ENCODE assay signal across 23 mouse cellular contexts in the genomic region with DNA sequence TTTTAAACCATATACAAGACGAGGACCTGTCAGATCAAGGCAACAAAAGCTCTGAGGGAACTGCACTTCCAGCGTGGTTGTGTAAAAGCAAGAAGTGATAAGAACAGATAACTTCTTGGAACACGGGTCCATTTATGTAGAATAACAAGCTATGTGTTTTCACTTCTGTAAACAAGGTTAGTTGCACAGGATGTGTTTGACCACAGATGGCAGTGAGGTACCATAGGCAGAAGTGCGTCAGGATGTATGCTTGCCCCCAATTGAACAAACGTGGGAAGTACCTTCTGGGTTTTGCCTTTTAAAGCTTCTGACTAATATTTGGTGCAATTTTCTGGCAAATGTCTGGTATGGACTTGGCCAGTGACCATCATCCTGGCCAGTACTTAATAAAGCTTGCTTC. TPM values are rescaled to one million over a fixed set of nuclear protein-coding genes. Genes with fewer than 3 reads are reported as not detected.
"Had no signal": no experiment of that assay in that cellular context is flagged by ENCODE, and none has a peak within 500 bp of the region (broad histone marks: within the 10 kb centered on the region; RNA-seq: fewer than 3 reads in every experiment).

No protein-coding gene starts in this region.

- H3K4me1 ChIP-seq: limb, embryonic 13.5 days had no signal

- DNase-seq: kidney, adult 9 months; kidney, postnatal 36 days; left cerebral cortex, postnatal 4 days; lung, adult 18-20 months; midbrain, embryonic 14.5 days; retina, postnatal 1 day; thymus, postnatal 4 days had no signal

- H3K4me3 ChIP-seq: limb, embryonic 13.5 days; midbrain, embryonic 10.5 days; myocyte; neural tube, embryonic 15.5 days had no signal

- H3K27ac ChIP-seq: kidney, postnatal 0 days; limb, embryonic 13.5 days; liver, embryonic 14.5 days; midbrain, embryonic 10.5 days; neural tube, embryonic 15.5 days had no signal

- H3K9me3 ChIP-seq: limb, embryonic 13.5 days; midbrain, embryonic 10.5 days; neural tube, embryonic 15.5 days had no signal

- H3K36me3 ChIP-seq: limb, embryonic 13.5 days; midbrain, embryonic 10.5 days; neural tube, embryonic 15.5 days had no signal

- H3K9ac ChIP-seq: limb, embryonic 13.5 days; liver, embryonic 14.5 days; neural tube, embryonic 15.5 days had no signal

- H3K27me3 ChIP-seq: limb, embryonic 13.5 days; neural tube, embryonic 15.5 days had no signal

- H3K4me2 ChIP-seq: limb, embryonic 13.5 days; neural tube, embryonic 15.5 days had no signal

RNA-seq across cellular contexts. Expression of a gene that starts 7.1 kb away (rescaled TPM):
- total RNA-seq: layer of hippocampus, adult 8-10 months; liver, adult 2 months had no signal
- polyA plus RNA-seq: kidney, postnatal 0 days; limb, embryonic 13.5 days; liver, adult 2 months; liver, embryonic 14.5 days; lung, embryonic 16.5 days; midbrain, embryonic 10.5 days; midbrain, embryonic 14.5 days; myocyte; neural tube, embryonic 11.5 days; spleen, adult 2 months; stomach, embryonic 16.5 days; thymus, postnatal 0 days had no signal

RNA-seq across cellular contexts. Expression of a gene that starts 13.8 kb away (rescaled TPM):
- total RNA-seq: layer of hippocampus, postnatal 14 days; left cerebral cortex, adult 18-20 months; left cerebral cortex, postnatal 10 days; left cerebral cortex, postnatal 4 days; liver, adult 2 months had no signal
- polyA plus RNA-seq: kidney, postnatal 0 days; limb, embryonic 13.5 days; liver, adult 2 months; liver, embryonic 14.5 days; lung, embryonic 16.5 days; midbrain, embryonic 10.5 days; midbrain, embryonic 14.5 days; myocyte; neural tube, embryonic 11.5 days; neural tube, embryonic 15.5 days; spleen, adult 2 months; stomach, embryonic 16.5 days had no signal
